Mouse (Mus musculus) layer of hippocampus, adult 2 months (tissue): Measurements from ENCODE around the gene Cntn1. TPM values are rescaled to one million over a fixed set of nuclear protein-coding genes. Genes with fewer than 3 reads are reported as not detected.

ENCODE experiments used
- DNase-seq, 2 experiments: peaks; one replicate each; pipeline ENCODE4 v3.0.0; 2022; ENCODE audit warnings: low spot score in 2 of 2
- H3K27ac ChIP-seq: fragments of 200-600 bp; 2 replicates; pipeline ENCODE4 v1.8.1; 2022
- H3K4me3 ChIP-seq: fragments of 200-600 bp; 2 replicates; pipeline ENCODE4 v1.8.1; 2022; ENCODE audit warnings: mild to moderate bottlenecking
- CTCF ChIP-seq: fragments of 200-600 bp; conservative IDR thresholded peaks from 2 replicates; pipeline ENCODE4 v1.8.1; 2022; ENCODE audit warnings: antibody characterized with exemption, mild to moderate bottlenecking, moderate library complexity
- total RNA-seq, 2 experiments: library from RNA; stranded (reverse); gene quantifications; 2 replicates each; pipeline ENCODE4 v1.2.3; 2021

Gene Cntn1
- total RNA-seq, 2 experiments from 2014 or later, result 304 to 316 TPM

DNA sequence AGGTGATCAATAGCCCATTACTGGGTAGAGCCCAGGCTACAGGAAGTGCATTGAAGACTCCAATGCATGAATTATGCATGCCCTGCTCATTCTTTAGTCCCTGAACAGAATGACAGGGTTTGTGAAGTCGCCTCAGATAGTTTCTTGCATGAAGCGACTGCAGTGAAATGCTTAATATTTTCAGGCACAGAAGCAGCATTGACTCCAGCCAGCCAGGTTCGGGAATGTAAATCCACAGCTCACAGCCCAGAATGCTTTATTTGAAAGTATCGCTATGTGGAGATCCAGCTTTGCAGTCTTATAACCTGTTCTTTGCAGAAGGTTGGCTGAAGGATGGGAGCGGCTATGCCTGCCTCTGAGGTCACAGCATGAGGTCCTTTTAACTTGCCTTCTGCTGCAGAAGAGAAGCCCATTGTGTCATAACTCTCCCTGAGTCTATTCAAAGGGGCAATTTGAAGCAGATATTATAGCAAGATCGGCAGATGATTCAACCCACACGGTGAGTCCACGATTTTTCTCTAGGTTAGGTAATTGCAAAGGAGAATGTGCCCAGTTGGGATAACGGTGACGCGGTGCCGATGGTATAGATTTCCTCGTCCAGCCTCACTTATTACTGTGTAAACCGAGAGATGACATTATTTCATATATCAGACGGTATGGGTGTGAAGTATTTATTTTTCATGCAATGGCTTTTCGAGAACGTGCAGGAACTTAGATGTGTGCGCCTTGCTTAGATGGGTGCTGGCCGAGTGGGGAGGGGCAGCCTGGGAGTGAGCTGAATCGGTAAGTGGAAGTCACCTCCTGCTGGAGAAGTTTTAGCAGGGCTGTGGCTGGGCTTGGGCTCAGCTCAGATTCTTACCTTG lies 110.4 kb downstream of the Cntn1 start:
- peak; percentile 64 for TF ChIP-seq CTCF
- Histone ChIP-seq H3K4me3 (peak overlapping the region; percentile 74), H3K27ac (peak overlapping the region; percentile 89)
- peak; percentile 52 to 55 for DNase-seq

DNA sequence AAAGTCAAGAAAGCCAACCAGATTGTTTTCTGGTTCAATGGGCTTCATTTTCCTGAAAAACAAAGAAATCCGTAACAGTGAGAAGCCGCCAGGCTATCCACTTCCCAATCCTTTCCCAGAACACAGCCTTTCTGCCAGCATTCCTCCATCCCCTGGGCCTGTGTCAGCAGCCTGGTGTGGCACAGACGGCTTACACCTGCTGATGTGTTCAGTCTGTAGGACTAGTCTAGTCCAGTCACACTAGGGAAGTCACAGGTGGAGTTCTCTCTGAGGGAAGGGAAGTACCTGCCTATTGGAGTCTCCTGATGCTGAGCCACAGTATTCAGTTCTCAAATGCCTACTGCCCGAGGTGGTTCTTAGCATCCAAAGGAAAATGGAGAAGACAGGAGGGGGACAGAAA lies 111.9 kb downstream of the Cntn1 start:
- H3K4me3 ChIP-seq, result peak overlapping the region; percentile 74
- no peak for DNase-seq
- no peak for TF ChIP-seq CTCF
- peak overlapping the region; percentile 89 for H3K27ac ChIP-seq

DNA sequence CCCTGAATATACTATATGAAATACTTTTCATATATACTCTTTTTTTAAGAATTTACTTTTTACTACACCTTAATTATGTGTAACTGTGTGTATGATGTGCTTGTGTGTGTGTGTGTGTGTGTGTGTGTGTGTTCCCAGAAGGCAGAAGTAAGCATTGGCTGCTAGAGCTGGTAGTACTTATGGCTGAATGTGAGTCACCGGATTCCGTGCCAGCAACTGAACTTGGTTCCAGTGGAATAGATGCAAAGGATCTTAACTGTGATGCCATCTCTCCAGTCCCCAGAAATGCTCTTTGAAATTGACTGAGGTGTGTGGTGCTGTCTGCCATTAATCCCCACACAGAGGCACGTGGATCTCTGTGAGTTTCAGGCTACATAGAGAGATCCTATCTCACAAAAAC lies 113.2 kb downstream of the Cntn1 start:
- H3K4me3 ChIP-seq, result peak overlapping the region; percentile 74; the same call in 1 of the 2 replicates
- DNase-seq, result peak; percentile 31 to 49
- no peak for TF ChIP-seq CTCF
- H3K27ac ChIP-seq, result peak overlapping the region; percentile 62

DNA sequence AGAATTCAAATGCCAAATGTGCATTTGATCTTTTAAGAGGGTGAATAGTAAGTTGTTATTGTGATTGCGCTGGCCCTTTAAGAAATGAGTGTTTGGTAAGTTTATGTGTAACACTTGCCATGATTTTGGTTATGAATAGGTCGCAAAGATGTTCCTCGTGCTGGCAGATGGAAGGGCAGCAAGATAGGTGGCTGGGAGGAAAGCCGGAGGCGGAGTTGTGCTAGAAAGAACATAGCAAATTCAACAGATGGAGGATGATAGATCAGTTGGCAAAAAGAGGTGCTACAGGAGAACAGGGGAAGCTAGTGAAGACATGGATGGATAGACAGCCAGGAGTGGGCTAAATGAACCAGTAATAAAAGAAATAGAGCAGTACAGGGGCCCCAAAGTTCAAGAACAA lies 115.3 kb downstream of the Cntn1 start:
- Histone ChIP-seq H3K27ac (peak overlapping the region; percentile 65), H3K4me3 (no peak overlapping the region)
- TF ChIP-seq CTCF, result no peak
- DNase-seq, result peak; percentile 65 to 85

- TF ChIP-seq CTCF, result peak; percentile 54
- H3K4me3 ChIP-seq, result no peak overlapping the region
- DNase-seq, result no peak
- H3K27ac ChIP-seq, result no peak overlapping the region; the same call in 1 of the 2 replicates
These were observed 124.8 kb downstream of the Cntn1 start for GRCm38 (mm10) chr15:92175739-92176138.

DNA sequence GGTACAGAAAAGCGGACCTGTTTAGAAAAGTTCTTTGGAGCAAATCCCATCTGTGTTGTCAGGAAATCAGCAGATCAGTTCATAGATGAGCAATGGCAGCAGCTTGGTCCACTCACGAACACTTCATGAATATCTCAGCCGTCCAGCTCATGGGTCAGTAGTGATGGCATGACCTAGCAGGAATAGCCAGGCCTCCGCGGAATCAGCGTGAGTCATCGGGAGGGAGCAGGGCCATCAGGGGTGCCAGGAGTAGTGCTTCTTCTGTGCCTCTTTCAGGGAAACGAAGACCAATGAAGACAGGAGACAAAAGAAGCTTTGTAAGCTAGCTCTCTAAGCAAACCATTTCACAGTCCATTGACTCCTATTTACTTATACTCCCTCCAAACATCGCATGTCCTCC lies 126.4 kb downstream of the Cntn1 start:
- no peak for TF ChIP-seq CTCF
- Histone ChIP-seq H3K4me3 (no peak overlapping the region), H3K27ac (no peak overlapping the region)
- no peak for DNase-seq

DNA sequence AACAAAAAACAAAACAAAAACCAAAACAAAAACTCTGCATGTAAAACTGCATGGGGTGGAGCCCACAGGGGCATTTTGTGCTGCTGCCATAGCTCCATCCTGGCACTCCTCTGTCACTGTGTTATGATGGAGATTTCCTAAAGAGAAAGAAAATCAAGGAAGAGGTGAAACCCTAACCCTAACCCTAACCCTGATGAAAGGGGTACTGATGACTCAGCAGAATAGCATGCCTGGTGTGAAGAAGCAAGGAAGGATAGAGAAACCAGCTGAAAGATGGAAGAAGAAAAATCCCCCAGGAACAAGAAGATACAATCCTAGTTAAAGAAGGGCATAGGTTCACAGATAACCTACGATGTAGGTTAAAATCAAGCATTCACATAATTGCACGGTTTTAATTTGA lies 134.5 kb downstream of the Cntn1 start:
- no peak for DNase-seq
- no peak overlapping the region for H3K27ac ChIP-seq
- no peak overlapping the region for H3K4me3 ChIP-seq
- TF ChIP-seq CTCF, result no peak

- Histone ChIP-seq H3K4me3 (no peak overlapping the region), H3K27ac (no peak overlapping the region)
- no peak for DNase-seq
- TF ChIP-seq CTCF, result no peak
These were observed 139.0 kb downstream of the Cntn1 start for GRCm38 (mm10) chr15:92190000-92190399.

- no peak for DNase-seq
- TF ChIP-seq CTCF, result no peak
- H3K27ac ChIP-seq, result no peak overlapping the region
- no peak overlapping the region for H3K4me3 ChIP-seq
These were observed 149.5 kb downstream of the Cntn1 start for GRCm38 (mm10) chr15:92200326-92200985.

DNA sequence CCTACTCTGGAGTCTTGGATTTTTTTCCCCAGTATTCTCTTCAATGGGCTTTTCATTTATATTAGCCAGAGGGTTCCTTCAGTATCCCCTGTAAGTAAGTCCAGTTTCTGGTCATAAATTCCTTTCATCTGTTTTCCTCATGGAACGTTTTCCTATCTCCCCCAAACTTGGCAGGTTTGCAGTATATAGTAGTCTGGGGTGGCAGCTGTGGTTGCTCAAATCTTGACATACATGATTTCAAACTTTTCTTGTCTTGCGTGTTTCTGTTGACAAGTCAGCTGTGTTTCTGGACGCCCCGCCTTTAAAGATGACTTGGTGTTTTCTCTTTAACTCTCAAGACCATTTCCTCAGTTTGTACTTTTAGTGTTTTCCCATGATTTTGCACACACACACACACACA lies 155.7 kb downstream of the Cntn1 start:
- TF ChIP-seq CTCF, result no peak
- no peak overlapping the region for H3K4me3 ChIP-seq
- DNase-seq, result no peak
- H3K27ac ChIP-seq, result no peak overlapping the region

DNA sequence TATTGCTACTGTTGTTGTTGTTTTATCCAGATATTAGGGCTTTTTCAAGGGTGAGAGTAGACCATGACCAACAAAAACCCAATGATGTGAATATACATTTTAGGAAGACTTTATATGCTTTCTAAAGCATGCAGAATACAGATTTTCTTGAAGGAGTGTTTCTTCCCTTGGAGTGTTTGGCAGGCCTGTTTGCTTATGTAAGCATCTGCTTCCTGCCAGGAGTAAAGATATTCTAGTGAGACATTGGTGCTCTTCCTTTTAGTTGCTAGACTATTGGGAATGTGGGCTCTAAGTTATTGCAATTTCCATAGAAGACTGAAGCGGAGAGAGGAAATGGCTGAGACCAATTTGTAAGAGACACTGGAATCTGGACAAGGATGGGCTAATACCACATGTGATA lies 158.8 kb downstream of the Cntn1 start:
- no peak overlapping the region for H3K27ac ChIP-seq
- H3K4me3 ChIP-seq, result no peak overlapping the region
- no peak for TF ChIP-seq CTCF
- DNase-seq, result peak; percentile 32 to 44

- H3K27ac ChIP-seq, result 0 out of 2 replicates have a peak overlapping the region, but pooled peaks have one; percentile 1
- DNase-seq, result no peak
- no peak overlapping the region for H3K4me3 ChIP-seq
- no peak for TF ChIP-seq CTCF
These were observed 159.7 kb downstream of the Cntn1 start for GRCm38 (mm10) chr15:92210486-92211235.

DNA sequence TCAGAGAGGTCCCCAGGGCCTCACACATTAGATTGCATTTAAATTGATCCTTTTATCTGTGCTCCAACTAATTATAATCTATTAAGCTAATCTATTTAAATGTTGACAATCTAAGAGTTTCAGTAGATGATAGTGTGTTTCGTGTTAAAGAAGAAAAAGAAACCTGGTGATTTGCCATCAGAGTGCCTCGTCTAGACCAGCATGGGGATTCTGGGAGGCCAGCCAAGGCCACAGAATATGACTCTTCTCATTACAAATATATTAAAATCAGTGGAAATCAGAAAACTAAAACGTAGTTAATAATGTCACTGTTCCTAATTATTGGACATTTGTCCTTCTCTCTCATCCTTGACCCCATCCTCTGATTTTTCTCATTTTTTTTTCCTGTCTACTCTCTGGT lies 164.9 kb downstream of the Cntn1 start:
- no peak overlapping the region for H3K4me3 ChIP-seq
- H3K27ac ChIP-seq, result no peak overlapping the region
- DNase-seq, result no peak
- no peak for TF ChIP-seq CTCF
